Mouse (Mus musculus) forebrain, embryonic 10.5 days (tissue): ENCODE measurements at regions not wholly inside any gene's neighbourhood (a gene's known extent, or its start where the extent isn't known, plus 50 kb on each side); places are given as distances from the start of the nearest gene placed in this dataset. TPM values are rescaled to one million over a fixed set of nuclear protein-coding genes. Genes with fewer than 3 reads are reported as not detected.

ENCODE experiments used
- DNase-seq: peaks from one replicate; pipeline ENCODE4 v3.0.0-alpha.2; 2017; ENCODE audit warnings: low spot score; ENCODE audit errors: extremely low spot score
- H3K27ac ChIP-seq: fragments of 300-500 bp; sonication (generic); 2 replicates; pipeline ENCODE4 v1.5.1; 2016; ENCODE audit warnings: mild to moderate bottlenecking
- H3K27me3 ChIP-seq: fragments of 300-500 bp; sonication (generic); 2 replicates; pipeline ENCODE4 v1.6.1; 2016; ENCODE audit warnings: mild to moderate bottlenecking; ENCODE audit not compliant: poor library complexity, severe bottlenecking
- H3K36me3 ChIP-seq: fragments of 300-500 bp; sonication (generic); replicated peaks from 2 replicates; pipeline ENCODE4 v1.6.1; 2016; ENCODE audit warnings: mild to moderate bottlenecking, moderate library complexity
- H3K4me1 ChIP-seq: fragments of 300-500 bp; sonication (generic); 2 replicates; pipeline ENCODE4 v1.6.1; 2016
- H3K4me3 ChIP-seq: fragments of 300-500 bp; sonication (generic); 2 replicates; pipeline ENCODE4 v1.5.1; 2016; ENCODE audit warnings: mild to moderate bottlenecking, moderate library complexity
- H3K9me3 ChIP-seq: fragments of 300-500 bp; sonication (generic); 2 replicates; pipeline ENCODE4 v1.6.1; 2016; ENCODE audit warnings: mild to moderate bottlenecking, moderate library complexity
- WGBS: fragments of 180-500 bp; shearing (Covaris S2); methylation state at CpG from one replicate; pipeline ENCODE4 v1.1.7; 2016; 5-methylcytosine and 5-hydroxymethylcytosine counted together
- microRNA-seq: library from miRNA; unstranded; fragments of <30 nt; microRNA quantifications from one replicate; pipeline ENCODE4, GENCODE M21; 2017

DNA sequence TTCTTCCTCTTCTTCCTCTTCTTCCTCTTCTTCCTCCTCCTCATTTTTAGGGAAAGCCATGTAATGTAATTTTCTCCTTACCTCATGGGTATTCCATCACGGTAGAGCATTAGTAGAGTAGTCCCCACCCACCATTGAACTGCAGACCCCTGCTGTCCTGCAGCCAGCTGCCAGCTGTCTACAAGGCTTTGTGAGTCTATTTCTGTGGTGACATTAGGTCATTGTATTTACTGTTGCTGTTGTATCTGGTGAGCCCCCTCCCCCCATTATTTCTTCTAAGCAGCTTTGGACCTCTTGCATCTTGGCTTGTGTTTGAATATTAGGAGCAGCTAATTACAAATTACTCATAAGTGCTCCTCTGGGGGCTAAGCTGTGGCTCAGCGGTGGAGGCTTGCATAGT, 66.0 kb upstream of the Zfhx3 start:
- no peaks in the 10 kb centered on the region for H3K36me3 ChIP-seq
- H3K9me3 ChIP-seq: peaks cover 6% of the 10 kb centered on the region; the same call in 1 of the 2 replicates
- no peak overlapping the region for H3K4me3 ChIP-seq
- 61% methylated on average over 2 of the region's 2 CpGs for WGBS
- DNase-seq: no peak
- peaks cover 20% of the 10 kb centered on the region for H3K4me1 ChIP-seq
- peaks cover 42% of the 10 kb centered on the region for H3K27me3 ChIP-seq
- H3K27ac ChIP-seq: no peak overlapping the region

DNA sequence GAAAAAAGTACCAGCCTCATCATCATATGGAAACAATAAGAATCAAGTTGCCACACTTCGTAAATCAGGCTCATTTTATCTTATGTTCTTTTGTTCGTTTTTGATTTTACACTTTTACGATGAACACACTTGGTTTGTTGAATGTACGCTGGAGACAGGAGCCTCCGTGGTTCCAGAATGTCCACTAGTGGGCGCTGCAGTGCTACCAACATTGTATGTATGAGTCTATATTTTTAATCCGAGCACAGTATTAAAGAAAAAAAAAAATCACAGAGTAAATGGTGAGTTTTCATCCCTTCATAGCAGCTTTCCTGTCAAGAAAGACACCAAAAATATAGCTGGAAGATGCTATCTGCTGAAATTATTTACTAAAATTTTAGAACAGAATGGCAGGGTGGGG, 60.6 kb upstream of the Zfhx3 start:
- H3K27me3 ChIP-seq: peaks cover 55% of the 10 kb centered on the region
- H3K9me3 ChIP-seq: 0 out of 2 replicates have a peak, but pooled peaks cover 4% of the 10 kb centered on the region
- no peaks in the 10 kb centered on the region for H3K36me3 ChIP-seq
- H3K4me3 ChIP-seq: no peak overlapping the region
- WGBS: 23% methylated on average over 7 of the region's 7 CpGs
- H3K27ac ChIP-seq: no peak overlapping the region
- H3K4me1 ChIP-seq: peaks cover 27% of the 10 kb centered on the region
- DNase-seq: no peak

DNA sequence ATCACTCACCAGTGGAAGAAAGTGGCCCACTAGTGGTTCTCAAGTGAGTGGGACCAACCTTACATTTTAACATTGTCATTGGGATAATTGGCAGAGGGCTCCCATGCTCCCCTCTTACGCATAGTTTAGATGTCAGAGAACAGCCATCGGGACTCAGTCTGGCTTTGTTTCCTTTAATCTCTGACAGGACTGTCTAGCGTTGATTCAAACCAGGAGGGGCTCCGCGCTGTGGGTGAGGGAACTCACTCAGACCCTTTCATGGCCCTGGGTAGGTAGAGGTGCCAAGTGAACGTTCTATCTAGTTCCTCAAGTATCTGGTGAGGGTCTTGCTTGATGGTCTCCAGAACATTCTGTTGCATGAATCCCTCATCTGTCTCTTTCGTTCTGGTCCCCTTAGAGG, 56.9 kb upstream of the Zfhx3 start:
- no peaks in the 10 kb centered on the region for H3K36me3 ChIP-seq
- no peak for DNase-seq
- H3K27me3 ChIP-seq: peaks cover 22% of the 10 kb centered on the region
- H3K4me3 ChIP-seq: no peak overlapping the region
- peaks cover 32% of the 10 kb centered on the region for H3K4me1 ChIP-seq
- H3K27ac ChIP-seq: peak overlapping the region; percentile 27; the same call in 1 of the 2 replicates
- 65% methylated on average over 7 of the region's 7 CpGs for WGBS
- H3K9me3 ChIP-seq: 0 out of 2 replicates have a peak, but pooled peaks cover 4% of the 10 kb centered on the region

DNA sequence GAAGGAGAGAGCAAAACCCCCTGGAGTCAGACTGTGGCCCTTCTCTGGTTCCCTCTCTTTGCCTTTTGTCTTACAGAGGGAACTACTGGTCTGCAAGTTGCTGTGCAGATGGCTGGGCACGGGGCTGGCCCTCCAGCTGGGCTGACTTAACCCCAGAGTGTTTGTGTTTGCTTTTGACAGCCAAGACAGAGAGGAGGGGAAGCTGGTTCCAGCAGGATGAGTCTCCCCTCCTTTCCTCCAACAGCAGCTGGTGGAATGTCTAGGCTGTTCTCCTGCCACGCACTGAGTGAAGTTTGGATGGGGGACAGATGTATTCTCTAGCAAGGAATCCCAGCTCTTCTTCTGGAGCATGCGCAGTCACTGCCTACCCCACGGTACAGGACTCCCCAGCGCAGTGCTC, 56.5 kb upstream of the Zfhx3 start:
- Histone ChIP-seq H3K27me3 (peaks cover 22% of the 10 kb centered on the region), H3K9me3 (0 out of 2 replicates have a peak, but pooled peaks cover 4% of the 10 kb centered on the region), H3K36me3 (no peaks in the 10 kb centered on the region), H3K27ac (peak overlapping the region; percentile 27; the same call in 1 of the 2 replicates), H3K4me1 (peaks cover 32% of the 10 kb centered on the region), H3K4me3 (no peak overlapping the region)
- no peak for DNase-seq
- 70% methylated on average over 5 of the region's 5 CpGs for WGBS

DNA sequence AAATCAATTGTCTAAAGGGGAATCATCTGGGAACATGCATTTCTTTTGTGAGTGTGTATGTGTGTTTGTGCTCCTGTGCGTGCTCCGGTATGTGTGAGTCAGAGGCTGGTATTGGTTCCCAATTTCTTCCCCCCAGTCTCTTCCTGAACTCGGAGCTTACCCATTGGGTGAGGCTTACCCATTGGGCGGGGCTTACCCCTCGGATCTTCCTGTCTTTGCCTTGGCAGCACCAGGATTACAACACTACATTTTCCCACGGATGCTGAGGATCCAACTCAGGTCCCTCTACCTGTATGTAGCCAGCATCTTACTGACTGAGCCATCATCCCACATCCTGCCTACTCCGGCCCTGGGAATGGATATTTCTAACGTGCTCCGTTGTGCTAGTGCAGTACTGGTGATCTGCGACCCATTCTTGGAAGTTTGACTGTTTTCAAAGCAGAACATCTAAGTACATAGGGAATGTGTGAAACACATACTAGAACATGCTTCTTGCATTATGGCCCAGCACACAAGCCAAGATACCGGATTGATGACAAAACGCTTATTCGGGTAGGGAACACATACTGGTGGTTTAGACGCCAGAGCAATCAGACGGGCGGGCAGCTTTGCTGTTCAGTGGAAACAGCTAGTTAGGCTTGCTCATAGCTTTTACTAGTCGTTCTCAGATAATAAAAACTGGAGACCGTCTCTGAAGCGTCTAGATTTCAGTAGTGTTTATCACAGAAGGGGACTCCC, 55.8 kb upstream of the Zfhx3 start:
- 89% methylated on average over 19 of the region's 19 CpGs for WGBS
- H3K27me3 ChIP-seq: peaks cover 22% of the 10 kb centered on the region
- H3K9me3 ChIP-seq: 0 out of 2 replicates have a peak, but pooled peaks cover 4% of the 10 kb centered on the region
- H3K4me3 ChIP-seq: no peak overlapping the region
- 0 out of 2 replicates have a peak overlapping the region, but pooled peaks have one; percentile 20 for H3K27ac ChIP-seq
- no peaks in the 10 kb centered on the region for H3K36me3 ChIP-seq
- H3K4me1 ChIP-seq: peaks cover 32% of the 10 kb centered on the region
- no peak for DNase-seq

- H3K27ac ChIP-seq: peak overlapping the region; percentile 35; the same call in 1 of the 2 replicates
- DNase-seq: no peak
- peaks cover 22% of the 10 kb centered on the region for H3K27me3 ChIP-seq
- no peak overlapping the region for H3K4me3 ChIP-seq
- 63% methylated on average over 10 of the region's 10 CpGs for WGBS
- no peaks in the 10 kb centered on the region for H3K36me3 ChIP-seq
- peaks cover 32% of the 10 kb centered on the region for H3K4me1 ChIP-seq
- H3K9me3 ChIP-seq: 0 out of 2 replicates have a peak, but pooled peaks cover 4% of the 10 kb centered on the region
Observed at GRCm38 (mm10) chr8:107887333-107887732, 55.1 kb upstream of the Zfhx3 start.

DNA sequence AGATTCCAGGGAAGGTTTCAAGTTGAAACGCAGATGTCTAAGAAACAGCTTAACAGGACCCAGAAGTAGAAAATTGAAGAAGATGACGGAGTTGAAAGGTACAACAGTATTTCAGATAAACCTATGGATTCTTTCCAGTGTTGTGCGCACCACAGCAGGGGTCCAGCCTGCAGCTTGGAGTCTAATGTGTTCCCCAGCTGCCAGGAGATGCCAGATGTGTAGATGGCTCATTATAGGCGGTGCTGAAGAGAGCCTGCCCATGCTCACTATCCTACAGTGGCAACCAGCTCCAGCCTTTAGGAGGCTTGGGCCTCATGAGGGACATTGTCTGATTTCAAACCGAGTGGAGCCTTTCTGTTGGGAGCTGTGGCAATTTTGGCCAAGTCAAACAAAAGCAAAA, 51.5 kb upstream of the Zfhx3 start:
- 93% methylated on average over 5 of the region's 5 CpGs for WGBS
- H3K27ac ChIP-seq: no peak overlapping the region
- no peak for DNase-seq
- H3K4me1 ChIP-seq: peaks cover 17% of the 10 kb centered on the region
- H3K36me3 ChIP-seq: no peaks in the 10 kb centered on the region
- no peaks in the 10 kb centered on the region for H3K9me3 ChIP-seq
- no peak overlapping the region for H3K4me3 ChIP-seq
- peaks cover 8% of the 10 kb centered on the region; the same call in 1 of the 2 replicates for H3K27me3 ChIP-seq

Small RNAs in the stretch of these regions (microRNA-seq; reads per million reads assigned to microRNA genes)
- gene Gm22825 (not detected), gene Gm23646 (not detected)
